Mouse (Mus musculus) heart, embryonic 10.5 days (tissue): ENCODE measurements at regions not wholly inside any gene's neighbourhood (a gene's known extent, or its start where the extent isn't known, plus 50 kb on each side); places are given as distances from the start of the nearest gene placed in this dataset.

Experiments
- DNase-seq: peaks from one replicate; pipeline ENCODE4 v3.0.0-alpha.2; 2017; ENCODE audit warnings: low spot score
- H3K27ac ChIP-seq: fragments of 300-500 bp; sonication (generic); 2 replicates; pipeline ENCODE4 v1.5.1; 2016; ENCODE audit warnings: mild to moderate bottlenecking
- H3K27me3 ChIP-seq: fragments of 300-500 bp; sonication (generic); 2 replicates; pipeline ENCODE4 v1.6.1; 2016; ENCODE audit warnings: mild to moderate bottlenecking; ENCODE audit not compliant: poor library complexity, insufficient read depth, severe bottlenecking
- H3K36me3 ChIP-seq: fragments of 300-500 bp; sonication (generic); 2 replicates; pipeline ENCODE4 v1.6.1; 2016; ENCODE audit warnings: mild to moderate bottlenecking, moderate library complexity
- H3K4me1 ChIP-seq: fragments of 300-500 bp; sonication (generic); 2 replicates; pipeline ENCODE4 v1.6.1; 2016; ENCODE audit warnings: mild to moderate bottlenecking
- H3K4me3 ChIP-seq: fragments of 300-500 bp; sonication (generic); 2 replicates; pipeline ENCODE4 v1.5.1; 2016; ENCODE audit warnings: mild to moderate bottlenecking, moderate library complexity
- H3K9me3 ChIP-seq: fragments of 300-500 bp; sonication (generic); 2 replicates; pipeline ENCODE4 v1.6.1; 2016; ENCODE audit warnings: mild to moderate bottlenecking, moderate library complexity
- WGBS: fragments of 180-500 bp; shearing (Covaris S2); methylation state at CpG from one replicate; pipeline ENCODE4 v1.1.7; 2016; 5-methylcytosine and 5-hydroxymethylcytosine counted together

DNA sequence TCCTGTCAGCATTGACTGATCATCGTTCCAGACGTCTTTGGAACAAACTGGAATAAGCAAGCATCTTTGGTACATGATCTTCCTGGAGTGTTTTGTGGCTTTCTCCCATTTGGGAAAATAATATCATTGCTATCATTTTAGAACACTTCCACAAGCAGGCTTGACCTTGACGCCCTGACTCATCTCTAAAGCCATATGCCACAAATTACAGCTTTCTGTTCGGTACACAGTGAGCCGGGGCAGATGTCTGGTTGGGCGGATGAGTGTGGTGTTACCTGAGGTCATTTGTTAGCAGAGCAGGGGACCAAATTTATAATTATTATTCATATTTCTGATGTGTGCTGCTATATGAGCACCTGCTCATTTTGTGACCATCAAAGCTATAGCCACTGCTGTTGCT, 83.3 kb upstream of the Pmfbp1 start:
- H3K9me3 ChIP-seq: no peaks in the 10 kb centered on the region
- 83% methylated on average over 6 of the region's 6 CpGs for WGBS
- H3K36me3 ChIP-seq: no peaks in the 10 kb centered on the region
- H3K4me1 ChIP-seq: 0 out of 2 replicates have a peak, but pooled peaks cover under 1% of the 10 kb centered on the region
- H3K27ac ChIP-seq: no peak overlapping the region
- no peaks in the 10 kb centered on the region for H3K27me3 ChIP-seq
- DNase-seq: no peak
- H3K4me3 ChIP-seq: no peak overlapping the region

DNA sequence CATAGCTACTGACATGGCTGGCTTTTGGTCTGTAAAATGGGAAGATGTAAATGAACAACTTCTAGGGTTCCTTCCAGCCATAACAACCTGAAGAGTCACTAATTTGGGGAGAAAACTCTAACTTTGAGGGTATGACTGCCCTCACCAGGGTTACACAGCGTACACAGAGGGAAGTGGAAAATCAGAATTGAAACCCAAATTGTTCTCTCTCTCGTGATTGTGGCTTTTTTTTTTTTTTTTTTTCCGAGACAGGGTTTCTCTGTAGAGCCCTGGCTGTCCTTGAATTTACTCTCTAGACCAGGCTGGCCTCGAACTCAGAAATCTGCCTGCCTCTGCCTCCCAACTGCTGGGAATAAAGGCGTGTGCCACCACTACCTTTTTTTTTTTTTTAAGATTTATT, 80.4 kb upstream of the Pmfbp1 start:
- Histone ChIP-seq H3K27ac (no peak overlapping the region), H3K36me3 (no peaks in the 10 kb centered on the region), H3K4me3 (no peak overlapping the region), H3K27me3 (no peaks in the 10 kb centered on the region), H3K9me3 (no peaks in the 10 kb centered on the region), H3K4me1 (peaks cover 13% of the 10 kb centered on the region)
- WGBS: 81% methylated on average over 5 of the region's 5 CpGs
- no peak for DNase-seq

- Histone ChIP-seq H3K4me1 (peaks cover 13% of the 10 kb centered on the region), H3K4me3 (no peak overlapping the region), H3K27me3 (no peaks in the 10 kb centered on the region), H3K27ac (no peak overlapping the region), H3K36me3 (no peaks in the 10 kb centered on the region), H3K9me3 (no peaks in the 10 kb centered on the region)
- 63% methylated on average over 4 of the region's 4 CpGs for WGBS
- DNase-seq: no peak
Observed at GRCm38 (mm10) chr8:109415315-109415714, 78.5 kb upstream of the Pmfbp1 start.

DNA sequence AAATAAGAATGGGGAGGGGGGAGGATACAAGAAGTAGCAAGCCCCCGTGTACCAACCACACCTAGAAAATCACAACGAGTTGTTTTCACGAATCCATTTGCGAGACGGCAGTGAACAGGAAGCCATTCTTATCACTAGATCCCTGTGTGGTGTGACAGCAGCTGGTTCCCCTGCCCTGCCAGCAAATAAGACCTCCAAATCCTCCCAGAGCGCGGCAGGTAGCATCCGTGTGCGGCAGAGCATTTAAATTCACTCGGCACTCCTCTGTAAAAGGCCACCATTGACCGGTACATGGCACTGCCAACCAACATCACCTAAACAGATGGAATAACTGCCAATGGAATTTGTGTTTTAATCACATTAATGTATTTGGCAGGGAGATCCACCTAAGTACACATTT, 77.9 kb upstream of the Pmfbp1 start:
- Histone ChIP-seq H3K27me3 (no peaks in the 10 kb centered on the region), H3K4me3 (no peak overlapping the region), H3K36me3 (no peaks in the 10 kb centered on the region), H3K27ac (no peak overlapping the region), H3K9me3 (no peaks in the 10 kb centered on the region), H3K4me1 (peaks cover 13% of the 10 kb centered on the region)
- WGBS: 60% methylated on average over 11 of the region's 11 CpGs
- no peak for DNase-seq

DNA sequence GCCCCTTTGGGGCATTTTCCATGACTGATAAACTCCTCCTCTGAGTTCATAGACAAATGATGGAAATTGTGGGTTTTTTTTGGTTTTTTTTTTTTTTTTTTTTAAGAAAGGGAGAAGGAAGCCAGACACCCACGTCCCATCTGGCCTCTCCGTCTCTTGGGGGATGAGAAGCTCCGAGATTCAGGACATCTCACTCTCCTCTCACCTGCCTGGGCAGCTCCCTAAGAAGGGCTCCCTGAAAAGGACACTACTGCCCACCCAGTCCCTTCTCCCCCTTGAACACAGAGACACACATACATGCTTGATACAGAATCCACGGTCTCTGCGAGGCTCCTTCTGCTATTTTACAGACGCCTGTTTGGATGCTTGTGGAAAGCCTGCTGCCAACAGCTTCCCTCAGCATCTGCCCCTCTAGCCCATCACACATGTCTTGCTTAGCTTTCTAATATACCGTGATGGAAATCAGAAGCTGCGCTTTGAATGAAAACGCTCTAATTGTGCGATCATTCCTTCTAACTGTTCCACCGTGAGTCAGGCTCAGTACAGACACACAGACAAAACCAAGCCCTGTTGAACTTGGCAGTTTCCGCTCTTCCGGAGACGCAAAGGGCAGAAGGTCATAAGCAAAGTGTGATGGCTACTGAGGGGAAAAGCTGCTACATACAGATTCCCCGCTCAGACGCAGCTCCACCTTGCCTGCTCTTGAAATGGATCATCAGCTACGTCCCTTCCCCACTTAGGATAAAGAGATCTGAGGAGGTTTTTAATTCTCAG, 77.3 kb upstream of the Pmfbp1 start:
- H3K27ac ChIP-seq: no peak overlapping the region
- H3K9me3 ChIP-seq: no peaks in the 10 kb centered on the region
- H3K4me3 ChIP-seq: no peak overlapping the region
- H3K4me1 ChIP-seq: peaks cover 13% of the 10 kb centered on the region
- H3K27me3 ChIP-seq: no peaks in the 10 kb centered on the region
- DNase-seq: no peak
- H3K36me3 ChIP-seq: no peaks in the 10 kb centered on the region
- 81% methylated on average over 17 of the region's 17 CpGs for WGBS

GRCm38 (mm10) chr8:109417222-109417621, 76.6 kb upstream of the Pmfbp1 start:
- no peak for DNase-seq
- H3K36me3 ChIP-seq: no peaks in the 10 kb centered on the region
- H3K27ac ChIP-seq: no peak overlapping the region
- H3K4me1 ChIP-seq: peaks cover 13% of the 10 kb centered on the region
- WGBS: 44% methylated on average over 5 of the region's 5 CpGs
- H3K4me3 ChIP-seq: no peak overlapping the region
- H3K9me3 ChIP-seq: no peaks in the 10 kb centered on the region
- H3K27me3 ChIP-seq: no peaks in the 10 kb centered on the region

- 36% methylated on average over 12 of the region's 12 CpGs for WGBS
- Histone ChIP-seq H3K27ac (peak overlapping the region; percentile 36; the same call in 1 of the 2 replicates), H3K4me1 (peaks cover 13% of the 10 kb centered on the region), H3K9me3 (no peaks in the 10 kb centered on the region), H3K27me3 (no peaks in the 10 kb centered on the region), H3K4me3 (peak overlapping the region; percentile 39), H3K36me3 (no peaks in the 10 kb centered on the region)
- no peak for DNase-seq
Observed at GRCm38 (mm10) chr8:109417971-109418370, 75.9 kb upstream of the Pmfbp1 start.

DNA sequence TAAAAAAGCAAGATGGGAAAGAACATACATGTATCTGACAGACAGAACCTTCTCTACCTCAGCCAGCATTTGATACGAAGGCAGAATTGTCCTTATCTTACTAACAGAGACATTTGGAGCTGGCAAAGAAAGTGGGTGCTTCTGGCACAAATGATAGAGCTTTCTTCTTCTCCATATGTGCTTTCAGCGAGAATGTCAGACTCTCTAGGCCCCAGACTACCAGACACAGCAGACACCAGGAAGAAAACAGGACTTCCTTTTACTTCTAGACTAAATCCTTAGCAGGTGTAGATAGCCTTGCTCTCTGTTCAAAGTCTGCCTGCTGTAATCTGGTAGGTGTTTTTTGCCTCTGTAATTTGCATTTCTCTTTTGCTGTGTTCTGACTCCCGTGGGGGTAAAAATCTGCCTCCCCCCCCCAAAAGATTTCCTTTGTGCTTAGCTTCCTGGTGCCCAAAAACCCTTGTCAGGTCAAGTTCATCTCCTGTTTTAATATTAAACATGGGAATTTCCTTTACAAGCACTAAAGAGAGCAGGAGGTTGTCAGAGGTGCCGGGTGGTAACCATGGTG, 74.7 kb upstream of the Pmfbp1 start:
- DNase-seq: no peak
- Histone ChIP-seq H3K27me3 (no peaks in the 10 kb centered on the region), H3K4me3 (no peak overlapping the region), H3K4me1 (peaks cover 13% of the 10 kb centered on the region), H3K9me3 (no peaks in the 10 kb centered on the region), H3K36me3 (no peaks in the 10 kb centered on the region), H3K27ac (0 out of 2 replicates have a peak overlapping the region, but pooled peaks have one; percentile 3)
- WGBS: 61% methylated on average over 4 of the region's 4 CpGs

GRCm38 (mm10) chr8:109424004-109424403, 69.8 kb upstream of the Pmfbp1 start:
- Histone ChIP-seq H3K4me1 (no peaks in the 10 kb centered on the region; the same call in 1 of the 2 replicates), H3K36me3 (no peaks in the 10 kb centered on the region), H3K4me3 (no peak overlapping the region), H3K27ac (no peak overlapping the region), H3K9me3 (no peaks in the 10 kb centered on the region), H3K27me3 (no peaks in the 10 kb centered on the region)
- 65% methylated on average over 5 of the region's 5 CpGs for WGBS
- no peak for DNase-seq

GRCm38 (mm10) chr8:109428551-109428950, 65.3 kb upstream of the Pmfbp1 start:
- WGBS: 80% methylated on average over 9 of the region's 9 CpGs

GRCm38 (mm10) chr8:109434538-109434937, 59.3 kb upstream of the Pmfbp1 start:
- Histone ChIP-seq H3K4me1 (peaks cover 4% of the 10 kb centered on the region; the same call in 1 of the 2 replicates), H3K36me3 (no peaks in the 10 kb centered on the region), H3K27ac (no peak overlapping the region), H3K4me3 (no peak overlapping the region), H3K9me3 (no peaks in the 10 kb centered on the region), H3K27me3 (no peaks in the 10 kb centered on the region)
- 85% methylated on average over 12 of the region's 12 CpGs for WGBS
- DNase-seq: no peak

More at GRCm38 (mm10) chr8:109428551-109428950, 65.3 kb upstream of the Pmfbp1 start:
- DNase-seq: peak; percentile 70
- Histone ChIP-seq H3K27ac (no peak overlapping the region), H3K36me3 (no peaks in the 10 kb centered on the region), H3K4me3 (no peak overlapping the region), H3K27me3 (no peaks in the 10 kb centered on the region), H3K9me3 (no peaks in the 10 kb centered on the region), H3K4me1 (no peaks in the 10 kb centered on the region)

GRCm38 (mm10) chr8:109436056-109436455, 57.8 kb upstream of the Pmfbp1 start:
- H3K27me3 ChIP-seq: no peaks in the 10 kb centered on the region
- H3K4me1 ChIP-seq: peaks cover 4% of the 10 kb centered on the region; the same call in 1 of the 2 replicates
- H3K27ac ChIP-seq: no peak overlapping the region
- 89% methylated on average over 4 of the region's 4 CpGs for WGBS
- no peaks in the 10 kb centered on the region for H3K36me3 ChIP-seq
- H3K4me3 ChIP-seq: no peak overlapping the region
- DNase-seq: peak; percentile 54
- H3K9me3 ChIP-seq: no peaks in the 10 kb centered on the region

GRCm38 (mm10) chr8:109436830-109437567, 56.8 kb upstream of the Pmfbp1 start:
- WGBS: 64% methylated on average over 19 of the region's 19 CpGs
- Histone ChIP-seq H3K27me3 (no peaks in the 10 kb centered on the region), H3K4me1 (peaks cover 4% of the 10 kb centered on the region; the same call in 1 of the 2 replicates), H3K27ac (no peak overlapping the region), H3K4me3 (no peak overlapping the region), H3K36me3 (no peaks in the 10 kb centered on the region), H3K9me3 (no peaks in the 10 kb centered on the region)
- peak; percentile 39 for DNase-seq
